Mouse (Mus musculus) testis, postnatal 10 days (tissue): ENCODE measurements around the gene Igf2r.

Source experiments
- DNase-seq: peaks from one replicate; pipeline ENCODE4 v3.0.0; 2021; ENCODE audit warnings: low spot score

The Igf2r gene

DNA sequence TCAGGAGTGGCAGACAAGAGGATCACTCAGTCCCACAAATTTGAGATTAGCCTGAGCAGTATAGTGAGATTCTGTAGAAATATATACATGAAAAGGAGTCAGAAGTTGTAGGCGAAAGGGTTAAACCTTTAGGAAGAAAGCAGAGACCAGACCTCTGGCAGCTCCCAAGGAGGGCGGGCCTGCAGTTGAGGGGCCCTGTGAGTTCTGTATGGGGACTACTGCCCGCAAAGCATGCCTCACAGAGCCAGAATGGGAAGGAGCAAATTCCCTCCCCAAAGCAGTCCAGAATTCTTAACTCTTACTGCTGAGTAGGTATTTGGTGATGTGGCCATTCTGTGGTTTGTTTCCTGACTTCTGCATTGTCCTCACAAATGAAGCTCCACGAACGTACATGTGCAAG is 11.6 kb upstream of the Igf2r start:
- no peak for DNase-seq

DNA sequence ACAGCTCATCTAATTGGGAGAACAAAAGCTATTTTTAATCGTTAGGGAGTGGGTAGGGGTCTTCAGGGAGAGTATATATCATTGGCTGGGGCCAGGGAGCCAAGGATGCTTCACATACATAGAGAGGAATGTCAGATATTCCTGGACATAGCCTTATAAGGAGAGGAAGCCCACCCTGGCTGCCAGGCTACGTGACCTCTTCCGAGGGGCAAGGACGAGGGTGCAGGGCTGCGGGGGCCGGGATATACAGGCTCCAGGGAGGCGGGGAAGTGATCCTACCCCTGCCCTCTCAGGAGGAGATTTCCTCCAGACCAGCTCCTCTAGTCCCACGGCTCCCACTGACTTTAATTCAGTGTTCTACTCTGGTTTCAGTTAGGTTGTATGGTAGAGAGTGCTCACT is 10.7 kb upstream of the Igf2r start:
- no peak for DNase-seq

DNA sequence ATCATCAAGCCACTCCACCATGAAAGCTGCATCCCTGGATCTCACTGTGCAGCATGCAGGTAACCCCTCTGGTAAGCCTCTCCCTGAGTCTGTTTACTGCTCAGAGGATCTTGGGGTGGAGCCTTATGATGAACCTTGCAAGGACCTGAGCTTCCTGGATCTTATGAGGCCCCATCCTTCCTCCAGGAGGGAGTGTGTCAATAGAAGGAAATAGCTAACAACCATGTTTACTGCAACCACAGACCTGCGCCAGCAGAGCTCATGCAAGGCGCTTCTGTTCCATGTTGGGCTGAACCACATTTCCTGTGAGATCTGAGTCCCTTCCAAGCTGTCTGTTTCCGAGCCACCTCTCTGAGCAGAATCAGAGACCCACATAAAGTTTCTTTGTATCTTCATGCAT is 10.0 kb upstream of the Igf2r start:
- DNase-seq = no peak

DNA sequence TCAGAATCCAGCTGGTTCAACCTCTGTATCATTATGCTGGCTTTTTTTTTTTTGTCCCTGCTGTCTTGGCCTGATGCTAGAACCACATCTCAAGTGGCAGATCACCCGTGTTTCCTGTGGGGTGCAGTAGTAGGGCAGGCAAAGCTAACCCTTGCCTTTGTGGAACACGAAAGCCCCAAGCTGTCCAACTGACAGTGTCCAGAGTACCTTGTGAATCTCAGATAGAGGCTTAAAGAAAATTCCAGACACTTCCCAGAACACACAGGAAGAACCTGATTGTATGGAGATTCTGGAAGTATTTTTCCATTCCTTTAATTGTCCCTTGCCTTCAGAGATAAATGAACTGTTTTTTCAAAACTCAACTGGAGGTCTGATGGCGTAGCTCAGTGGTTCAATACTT is 4.5 kb upstream of the Igf2r start:
- DNase-seq = no peak

DNA sequence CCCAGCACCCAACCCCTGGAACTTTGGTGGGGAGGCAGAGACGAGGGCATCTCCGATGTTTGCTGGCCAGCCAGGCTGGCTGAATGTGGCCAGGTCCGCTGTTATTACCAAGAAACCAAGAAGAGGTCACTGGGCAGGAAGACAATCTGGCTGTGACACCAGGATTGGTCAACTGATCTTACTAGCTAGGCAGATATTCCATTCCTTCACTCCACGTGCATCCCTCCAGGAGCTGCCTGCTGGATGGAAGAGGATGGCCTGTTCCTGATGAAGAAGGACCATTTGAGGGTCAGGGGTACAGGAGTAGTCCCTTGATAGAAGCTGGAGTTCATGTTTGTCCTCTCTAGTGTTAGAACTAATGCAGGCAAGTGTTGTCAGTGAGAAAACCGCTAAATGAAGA is 1.0 kb upstream of the Igf2r start:
- DNase-seq = no peak

DNA sequence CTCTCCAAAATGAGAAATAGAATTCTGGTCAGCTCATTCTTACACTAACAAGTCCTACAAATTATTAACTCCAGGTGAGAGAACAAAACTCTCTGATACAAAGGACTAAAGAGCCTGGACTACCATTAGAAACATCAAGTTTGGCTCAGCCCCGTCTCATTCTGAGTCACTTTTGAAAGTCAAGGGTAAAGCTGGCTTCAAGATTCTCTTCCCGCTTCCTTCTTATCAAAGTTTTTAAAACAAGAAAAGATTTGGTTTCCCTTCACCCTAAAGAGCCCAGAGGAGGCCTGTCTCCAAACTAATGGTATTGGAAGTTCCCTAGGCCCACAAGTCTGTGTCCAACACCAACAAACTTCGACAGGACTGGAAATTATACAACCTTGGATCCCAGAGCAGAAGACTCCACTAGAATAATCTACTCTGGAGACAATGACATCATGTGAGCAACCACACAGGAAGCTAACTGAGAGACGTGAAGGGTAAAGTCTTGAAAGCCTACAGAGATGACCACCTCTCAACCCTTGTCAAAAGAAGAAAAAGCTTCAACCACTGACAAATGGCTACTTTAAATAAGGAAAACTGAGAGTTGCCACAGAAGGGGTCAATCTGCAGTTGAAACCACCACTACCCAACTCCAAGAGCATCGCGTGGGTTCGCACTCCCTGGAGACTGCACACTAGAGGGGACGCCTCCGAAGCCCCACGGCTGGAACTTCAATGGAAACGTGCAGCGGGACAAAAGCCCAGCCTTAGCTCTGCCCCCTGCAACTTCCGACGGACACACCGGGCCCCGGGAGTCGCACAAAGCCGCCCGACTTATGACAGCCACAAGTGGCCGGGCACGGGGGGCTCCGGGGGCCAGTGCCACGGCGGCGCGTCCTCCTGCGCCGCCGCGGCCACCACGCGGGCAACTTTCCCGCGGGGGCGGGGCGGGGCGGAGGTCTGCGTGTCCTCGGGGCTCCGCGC is 767 bp downstream of the Igf2r start:
- peak; percentile 63 for DNase-seq

GRCm38 (mm10) chr17:12767294-12767852 is 2.1 kb downstream of the Igf2r start:
- no peak for DNase-seq

DNA sequence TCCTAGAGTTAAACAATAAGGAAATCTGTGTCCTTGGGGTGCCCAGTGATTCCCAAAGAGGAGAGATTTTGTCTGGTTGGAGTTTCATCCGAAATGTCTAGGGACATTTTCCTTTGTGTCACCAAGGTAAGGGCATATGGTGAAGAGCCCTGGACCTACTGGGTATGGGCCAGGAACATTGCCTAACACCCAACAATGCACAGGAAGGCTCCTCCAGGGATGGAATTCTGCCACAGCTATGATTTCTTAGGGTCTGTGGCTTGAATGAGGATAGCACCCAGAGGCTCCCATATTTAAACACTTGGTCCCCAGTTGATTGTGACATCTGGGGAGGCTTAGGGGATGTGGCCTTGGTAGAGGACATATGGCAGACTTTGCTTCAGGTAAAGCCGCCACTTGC is 6.1 kb downstream of the Igf2r start:
- no peak for DNase-seq

DNA sequence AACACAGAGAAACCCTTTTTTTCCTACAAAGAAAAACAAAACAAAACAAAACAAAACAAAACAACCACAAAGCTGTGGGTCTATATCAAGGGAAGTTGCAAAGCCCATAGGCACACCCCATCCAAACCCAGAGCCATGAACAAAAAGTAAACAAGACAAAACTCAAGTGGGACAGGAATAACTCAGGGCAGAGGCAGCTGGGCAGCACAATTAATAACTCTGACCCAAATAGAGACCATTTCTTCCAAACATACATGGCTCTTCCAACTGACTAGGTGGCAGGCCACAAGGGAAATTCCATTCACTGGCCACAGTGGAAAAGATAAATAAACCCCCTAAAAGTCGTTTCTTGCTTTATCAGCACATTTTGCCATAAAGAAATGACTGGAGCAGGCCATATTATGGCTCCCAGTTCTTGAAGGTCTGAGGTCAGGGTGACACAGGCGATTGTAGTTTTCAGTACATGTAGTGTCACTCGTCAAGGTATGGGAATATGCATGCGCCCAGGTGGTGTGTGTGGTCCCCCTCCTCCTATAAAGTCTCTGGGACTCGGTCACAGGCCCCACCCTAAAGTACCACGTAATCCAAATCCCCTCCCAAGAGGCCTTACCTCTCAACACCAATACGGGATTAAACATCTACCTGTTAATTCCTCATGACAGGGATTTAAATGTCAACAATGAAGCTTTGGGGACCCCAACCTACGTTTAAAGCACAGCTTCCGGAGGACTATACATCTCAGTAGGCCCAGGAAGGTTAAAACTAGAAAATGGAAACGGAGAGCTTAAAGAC is 8.9 kb downstream of the Igf2r start:
- DNase-seq = no peak

- peak; percentile 46 for DNase-seq
Measured at GRCm38 (mm10) chr17:12759646-12760074, 9.8 kb downstream of the Igf2r start.

DNA sequence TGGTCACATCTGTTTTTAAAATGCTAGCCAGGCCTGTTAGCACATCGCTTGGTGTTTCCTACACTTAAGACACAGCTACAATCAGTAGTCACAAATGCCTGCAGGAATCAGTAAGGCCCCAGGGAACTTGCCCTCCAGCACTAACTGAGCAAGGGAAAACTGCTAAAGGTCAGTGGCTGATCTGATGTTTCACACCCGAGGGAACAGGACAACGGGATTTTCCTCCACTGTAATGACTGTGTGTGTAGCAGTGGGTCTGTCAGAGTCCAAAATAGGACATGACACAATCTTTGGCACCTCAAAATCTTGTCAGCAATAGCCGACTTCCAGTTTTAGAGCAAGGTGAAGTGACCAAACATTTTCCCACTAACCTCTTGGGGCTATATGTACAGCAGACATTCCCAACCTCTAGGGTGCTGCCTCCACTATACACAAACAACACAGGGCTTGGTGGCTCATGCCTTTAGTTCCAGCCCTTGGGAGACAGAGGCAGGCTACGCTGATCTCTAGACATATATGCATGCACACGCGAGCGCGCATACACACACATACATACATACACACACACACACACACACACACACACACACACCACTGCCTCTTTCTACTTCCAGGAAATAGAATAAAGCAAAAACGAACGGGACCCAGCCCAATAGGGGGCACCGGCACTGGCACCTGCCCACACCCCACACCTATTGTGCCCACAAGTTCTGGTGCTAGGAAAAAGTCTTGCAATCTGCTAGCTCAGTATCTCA is 10.6 kb downstream of the Igf2r start:
- DNase-seq = no peak

DNA sequence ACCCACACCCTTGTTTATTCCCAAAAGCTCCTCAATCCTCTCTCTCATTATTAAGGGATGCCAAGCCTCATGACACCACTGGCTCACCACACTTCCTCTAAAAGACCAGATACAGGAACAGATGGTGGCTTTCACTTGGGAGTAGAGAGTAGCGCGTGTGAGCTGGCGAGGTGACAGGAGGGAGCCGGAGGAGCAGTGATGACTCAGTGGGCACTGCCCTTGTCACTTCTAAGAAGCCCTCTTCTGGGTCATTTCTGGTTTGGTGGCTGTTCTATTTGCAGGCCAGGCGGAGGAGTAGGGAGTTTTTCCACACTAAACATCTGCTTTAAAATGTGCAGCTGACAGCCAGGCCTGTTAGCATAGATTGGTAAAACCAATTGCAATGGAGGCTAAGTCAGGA is 11.5 kb downstream of the Igf2r start:
- peak; percentile 51 for DNase-seq

- no peak for DNase-seq
Measured at GRCm38 (mm10) chr17:12757161-12757560, 12.3 kb downstream of the Igf2r start.

DNA sequence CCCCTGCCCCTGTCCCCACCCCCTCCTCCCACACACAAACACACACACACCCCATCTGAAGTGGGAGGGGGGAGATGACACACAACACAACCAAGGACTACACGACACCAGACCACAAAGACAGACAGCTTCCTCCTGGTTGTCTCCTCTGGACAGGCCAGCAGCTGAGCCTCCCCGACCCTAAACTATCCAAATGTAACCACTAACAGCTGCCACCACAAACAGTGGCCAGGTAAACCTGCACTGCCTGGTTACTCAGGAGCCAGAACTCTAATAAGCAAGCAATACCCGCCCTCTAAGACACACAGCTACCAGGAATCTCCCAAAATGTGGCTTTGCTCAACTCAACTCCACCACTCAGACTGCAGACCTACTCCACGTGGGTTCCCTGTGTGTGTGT is 13.5 kb downstream of the Igf2r start:
- DNase-seq = no peak

GRCm38 (mm10) chr17:12755146-12755545 is 14.3 kb downstream of the Igf2r start:
- DNase-seq = no peak

DNA sequence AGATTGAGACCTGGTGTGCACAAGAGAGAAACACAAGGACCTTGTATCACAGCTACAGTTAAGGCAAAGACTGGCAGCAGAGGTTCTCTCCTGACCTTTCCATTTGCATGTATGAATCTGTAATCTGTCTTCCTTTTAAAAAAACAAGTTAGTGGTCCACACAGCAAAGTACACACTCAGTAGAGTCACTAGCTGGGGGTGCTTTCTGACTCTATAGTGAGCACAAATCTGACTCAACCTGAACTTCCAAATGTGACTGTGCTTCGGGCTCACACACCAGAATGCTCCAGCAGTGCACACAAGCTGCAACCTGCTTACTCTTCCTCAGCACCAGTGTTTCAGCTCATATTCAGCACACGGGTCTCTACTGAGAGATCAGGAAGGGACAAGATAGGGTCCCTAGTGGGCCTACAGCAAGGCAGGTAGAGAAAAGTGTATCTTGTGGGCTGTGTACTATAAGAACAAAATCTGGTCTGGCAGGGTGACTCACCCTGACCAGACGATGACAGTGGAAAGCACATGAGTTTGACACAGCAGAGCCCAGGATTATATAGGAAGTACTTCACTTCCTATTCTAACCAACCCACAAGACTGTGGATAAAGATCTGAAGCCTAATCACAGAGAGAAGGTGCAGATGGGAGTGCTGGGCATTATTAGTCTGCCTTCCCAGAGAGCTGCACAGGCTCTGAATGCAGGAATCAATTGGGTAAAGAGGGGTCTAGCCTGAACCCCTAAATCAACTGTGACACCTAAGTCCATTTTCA is 15.0 kb downstream of the Igf2r start:
- DNase-seq = no peak

DNA sequence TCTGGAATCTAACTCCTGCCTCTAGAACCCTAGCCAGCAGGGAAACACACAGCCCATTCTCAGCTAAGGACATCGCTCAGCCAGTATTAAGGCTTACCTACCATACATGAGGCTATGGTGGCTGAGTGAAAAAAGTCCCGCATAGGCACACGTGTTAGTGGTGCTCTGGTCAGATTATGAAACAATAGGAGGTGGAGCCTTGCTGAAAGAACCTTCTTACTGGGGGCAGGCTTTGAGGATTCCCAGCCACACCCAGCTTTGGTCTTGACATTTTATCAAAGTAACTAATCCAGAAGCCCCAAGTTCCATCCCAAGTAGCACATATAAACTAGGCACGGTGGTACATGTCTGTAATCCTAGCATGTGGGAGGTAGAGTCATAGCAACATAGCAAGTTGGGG is 16.4 kb downstream of the Igf2r start:
- no peak for DNase-seq

DNA sequence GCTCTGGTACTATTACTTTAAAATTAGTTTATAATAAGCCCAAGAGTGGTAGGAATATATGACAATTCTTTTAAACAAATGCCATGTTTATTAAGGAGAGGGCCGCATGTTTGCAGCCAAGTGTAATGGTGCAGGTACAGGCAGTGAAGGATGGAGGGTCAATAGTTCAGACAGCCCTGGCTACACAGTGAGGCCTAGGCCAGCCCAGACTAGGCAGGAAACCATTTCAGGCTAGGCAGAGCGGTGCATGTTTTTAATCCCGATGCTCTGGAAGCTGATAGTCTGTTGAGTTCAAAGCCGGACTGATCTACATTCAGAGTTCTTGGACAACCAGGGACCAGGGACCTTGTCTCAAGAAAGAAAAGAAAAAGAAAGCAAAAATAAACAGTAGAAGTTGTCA is 17.8 kb downstream of the Igf2r start:
- DNase-seq = no peak

DNA sequence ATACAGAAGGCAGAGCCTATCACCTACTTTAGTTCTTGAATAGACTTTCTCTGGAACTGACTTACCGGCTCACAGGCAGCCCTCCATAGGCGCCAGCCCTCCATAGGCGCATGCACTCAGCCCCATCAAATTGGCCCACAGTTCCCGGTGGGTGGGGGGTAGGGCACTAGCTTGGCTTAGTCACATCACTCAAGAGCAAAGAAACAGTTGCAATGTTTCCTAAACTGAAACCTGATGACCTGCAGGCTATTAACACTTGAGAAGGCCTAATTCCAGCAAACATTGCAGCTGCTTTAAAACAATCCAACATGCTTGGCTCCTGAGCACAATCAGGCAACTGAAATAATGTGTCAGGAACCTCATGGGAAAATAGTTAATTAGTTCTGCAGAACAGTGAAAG is 18.2 kb downstream of the Igf2r start:
- DNase-seq = no peak

DNA sequence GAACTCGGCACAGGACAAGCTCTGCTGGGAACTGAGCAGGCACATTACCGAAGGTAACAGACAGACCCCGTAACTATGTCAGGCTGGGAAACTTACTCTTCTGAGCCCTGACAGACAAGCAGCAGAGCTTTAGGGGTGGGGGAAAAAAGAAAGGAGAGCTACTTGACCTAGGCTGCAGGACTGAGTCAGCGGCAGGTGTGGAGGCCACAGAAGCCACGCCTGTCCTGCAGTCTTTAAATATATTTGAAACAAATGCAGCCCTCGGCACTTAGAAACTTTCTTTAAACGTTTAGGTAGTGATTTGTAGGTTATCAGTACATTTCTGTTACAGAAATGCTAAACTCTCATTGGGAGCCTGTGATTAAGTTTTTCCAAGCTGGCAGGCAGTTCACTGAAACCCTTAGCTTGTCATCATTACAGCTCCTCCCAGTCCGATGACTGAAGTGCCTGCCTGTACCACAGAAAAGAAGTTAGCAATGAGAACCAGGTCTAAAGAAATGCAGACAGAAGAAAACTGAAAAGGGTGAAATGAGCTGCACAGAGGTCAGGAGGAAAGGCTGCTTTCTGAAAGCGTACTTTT is 18.8 kb downstream of the Igf2r start:
- no peak for DNase-seq
